Mouse (Mus musculus) brain, embryonic 14.5 days (tissue): ENCODE data around the gene Gm42791.

Experiments used
- CTCF ChIP-seq: fragments of 200-500 bp; IDR thresholded peaks from 2 replicates; pipeline ENCODE4 v1.5.1; 2012; ENCODE audit warnings: inconsistent platforms, mild to moderate bottlenecking, moderate library complexity, borderline replicate concordance; ENCODE audit not compliant: insufficient read depth, insufficient read length; ENCODE audit errors: extremely low read depth
- POLR2A ChIP-seq: fragments of 200-500 bp; IDR thresholded peaks from 2 replicates; pipeline ENCODE4 v1.6.1; 2012; ENCODE audit warnings: mild to moderate bottlenecking, inconsistent platforms, borderline replicate concordance; ENCODE audit not compliant: poor library complexity, insufficient read depth, insufficient read length, severe bottlenecking; ENCODE audit errors: extremely low read depth

DNA sequence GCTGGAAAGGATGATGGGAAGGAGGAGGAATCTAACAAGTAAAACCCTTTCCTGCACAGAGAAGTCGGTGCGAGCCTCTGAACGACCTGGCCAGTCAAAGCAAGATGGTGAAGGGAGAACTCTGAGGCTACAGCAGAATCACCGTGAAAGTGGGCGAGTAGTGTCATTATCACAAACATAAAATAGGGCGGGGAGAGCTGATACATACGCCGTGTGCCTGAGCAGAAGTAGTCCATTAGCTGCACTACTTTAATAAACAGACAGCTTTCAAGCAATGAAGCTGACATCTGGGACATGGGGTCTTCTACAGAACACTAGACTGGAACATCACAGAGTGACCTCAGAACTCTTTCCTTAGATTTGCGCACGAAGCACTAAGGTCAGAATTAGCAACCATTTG lies 98.4 kb downstream of the Gm42791 start:
- TF ChIP-seq POLR2A (no peak), CTCF (no peak)
